Mouse (Mus musculus) forebrain, embryonic 14.5 days (tissue): ENCODE results near the gene Il20rb. TPM values are rescaled to one million over a fixed set of nuclear protein-coding genes. Genes with fewer than 3 reads are reported as not detected.
A peak's percentile ranks its signal among the peaks of the same experiment; 100 is the strongest.

Experiments used
- ATAC-seq: fragments of 200-750 bp; cut with Nextera tagmentation; 2 replicates; pipeline ENCODE4 v1.8.0; 2017; ENCODE audit warnings: mild to moderate bottlenecking, moderate library complexity
- DNase-seq: peaks from one replicate; pipeline ENCODE4 v3.0.0-alpha.2; 2015; ENCODE audit warnings: low spot score
- H3K27ac ChIP-seq: fragments of 300-500 bp; sonication (generic); 2 replicates; pipeline ENCODE4 v1.5.1; 2014; ENCODE audit warnings: low read depth, mild to moderate bottlenecking, control low read depth, low read length, moderate library complexity
- H3K27me3 ChIP-seq: fragments of 300-500 bp; sonication (generic); replicated peaks from 2 replicates; pipeline ENCODE4 v1.6.1; 2014; ENCODE audit warnings: low read length, control low read depth, mixed read lengths; ENCODE audit not compliant: control insufficient read depth, insufficient read depth
- H3K36me3 ChIP-seq: fragments of 300-500 bp; sonication (generic); 2 replicates; pipeline ENCODE4 v1.6.1; 2014; ENCODE audit warnings: low read length, control low read depth; ENCODE audit not compliant: control insufficient read depth, insufficient read depth
- H3K4me1 ChIP-seq: fragments of 300-500 bp; sonication (generic); 2 replicates; pipeline ENCODE4 v1.6.1; 2014; ENCODE audit warnings: antibody characterized with exemption, low read length, control low read depth; ENCODE audit not compliant: control insufficient read depth, insufficient read depth
- H3K4me2 ChIP-seq: fragments of 300-500 bp; sonication (generic); 2 replicates; pipeline ENCODE4 v1.6.1; 2014; ENCODE audit warnings: mild to moderate bottlenecking, control low read depth, low read length
- H3K4me3 ChIP-seq: fragments of 300-500 bp; sonication (generic); 2 replicates; pipeline ENCODE4 v1.5.1; 2014; ENCODE audit warnings: low read depth, low read length, control low read depth
- H3K9ac ChIP-seq: fragments of 300-500 bp; sonication (generic); 2 replicates; pipeline ENCODE4 v1.6.1; 2014; ENCODE audit warnings: mild to moderate bottlenecking, low read length, control low read depth, moderate library complexity
- H3K9me3 ChIP-seq: fragments of 300-500 bp; sonication (generic); replicated peaks from 2 replicates; pipeline ENCODE4 v1.6.1; 2016; ENCODE audit warnings: low read length, control low read depth, mixed read lengths; ENCODE audit not compliant: control insufficient read depth
- WGBS: fragments of 180-500 bp; shearing (Covaris S2); extraction: QIAGEN DNeasy Blood & Tissue Kit; methylation state at CpG from one replicate; pipeline ENCODE4 v1.1.7; 2014; 5-methylcytosine and 5-hydroxymethylcytosine counted together
- polyA plus RNA-seq: library from polyadenylated mRNA; unstranded; fragments of >200 nt; fragmentation: Nextera tagmentation; extraction: Ambion mirVana; gene quantifications from 2 replicates; pipeline ENCODE4 v1.2.1, GENCODE M21; 2014

Il20rb gene
- polyA plus RNA-seq, 1 experiment from 2014 or later = 0.50 TPM

- Histone ChIP-seq H3K27ac (no peak overlapping the region), H3K9me3 (no peaks in the 10 kb centered on the region), H3K4me2 (no peak overlapping the region), H3K9ac (no peak overlapping the region), H3K27me3 (no peaks in the 10 kb centered on the region), H3K4me3 (no peak overlapping the region), H3K36me3 (peaks cover 4% of the 10 kb centered on the region; the same call in 1 of the 2 replicates), H3K4me1 (0 out of 2 replicates have a peak, but pooled peaks cover 5% of the 10 kb centered on the region)
- WGBS = 61% methylated on average over 3 of the region's 3 CpGs
- no peak for ATAC-seq
- DNase-seq = peak; percentile 34
Measured at GRCm38 (mm10) chr9:100466743-100467142, 19.8 kb downstream of the Il20rb start.

- H3K4me3 ChIP-seq = no peak overlapping the region
- 93% methylated on average over 9 of the region's 9 CpGs for WGBS
Measured at GRCm38 (mm10) chr9:100465988-100466387, 20.6 kb downstream of the Il20rb start.

GRCm38 (mm10) chr9:100465380-100465779 lies 21.2 kb downstream of the Il20rb start:
- 0 out of 2 replicates have a peak, but pooled peaks cover 5% of the 10 kb centered on the region for H3K4me1 ChIP-seq
- WGBS = 94% methylated on average over 5 of the region's 5 CpGs

More at GRCm38 (mm10) chr9:100465988-100466387, 20.6 kb downstream of the Il20rb start:
- 0 out of 2 replicates have a peak, but pooled peaks cover 5% of the 10 kb centered on the region for H3K4me1 ChIP-seq
- no peak overlapping the region for H3K4me2 ChIP-seq
- DNase-seq (no peak), ATAC-seq (no peak)
- peaks cover 4% of the 10 kb centered on the region; the same call in 1 of the 2 replicates for H3K36me3 ChIP-seq
- no peak overlapping the region for H3K27ac ChIP-seq
- no peaks in the 10 kb centered on the region for H3K27me3 ChIP-seq
- no peaks in the 10 kb centered on the region for H3K9me3 ChIP-seq
- H3K9ac ChIP-seq = no peak overlapping the region

GRCm38 (mm10) chr9:100463771-100464170 lies 22.8 kb downstream of the Il20rb start:
- Histone ChIP-seq H3K36me3 (peaks cover 4% of the 10 kb centered on the region; the same call in 1 of the 2 replicates), H3K4me3 (no peak overlapping the region), H3K4me2 (no peak overlapping the region), H3K4me1 (0 out of 2 replicates have a peak, but pooled peaks cover 5% of the 10 kb centered on the region), H3K9ac (no peak overlapping the region), H3K27ac (no peak overlapping the region), H3K9me3 (no peaks in the 10 kb centered on the region), H3K27me3 (no peaks in the 10 kb centered on the region)
- ATAC-seq (no peak), DNase-seq (no peak)
- WGBS = 93% methylated on average over 2 of the region's 2 CpGs

More at GRCm38 (mm10) chr9:100465380-100465779, 21.2 kb downstream of the Il20rb start:
- no peak overlapping the region for H3K4me2 ChIP-seq
- H3K4me3 ChIP-seq = no peak overlapping the region
- ATAC-seq (no peak), DNase-seq (no peak)
- H3K9ac ChIP-seq = no peak overlapping the region
- H3K27me3 ChIP-seq = no peaks in the 10 kb centered on the region
- H3K27ac ChIP-seq = no peak overlapping the region
- H3K9me3 ChIP-seq = no peaks in the 10 kb centered on the region
- peaks cover 4% of the 10 kb centered on the region; the same call in 1 of the 2 replicates for H3K36me3 ChIP-seq

GRCm38 (mm10) chr9:100462098-100462497 lies 24.5 kb downstream of the Il20rb start:
- no peak for DNase-seq
- H3K4me2 ChIP-seq = no peak overlapping the region
- no peak overlapping the region for H3K9ac ChIP-seq
- H3K9me3 ChIP-seq = no peaks in the 10 kb centered on the region
- peaks cover 4% of the 10 kb centered on the region; the same call in 1 of the 2 replicates for H3K36me3 ChIP-seq
- H3K27me3 ChIP-seq = no peaks in the 10 kb centered on the region
- no peak overlapping the region for H3K4me3 ChIP-seq
- no peak for ATAC-seq
- 94% methylated on average over 4 of the region's 4 CpGs for WGBS
- 0 out of 2 replicates have a peak overlapping the region, but pooled peaks have one; percentile 15 for H3K27ac ChIP-seq
- 0 out of 2 replicates have a peak, but pooled peaks cover under 1% of the 10 kb centered on the region for H3K4me1 ChIP-seq

GRCm38 (mm10) chr9:100461671-100462070 lies 24.9 kb downstream of the Il20rb start:
- Histone ChIP-seq H3K9me3 (no peaks in the 10 kb centered on the region), H3K4me2 (no peak overlapping the region), H3K4me1 (no peaks in the 10 kb centered on the region), H3K27me3 (no peaks in the 10 kb centered on the region), H3K27ac (peak overlapping the region; percentile 15; the same call in 1 of the 2 replicates), H3K9ac (no peak overlapping the region), H3K36me3 (peaks cover 4% of the 10 kb centered on the region; the same call in 1 of the 2 replicates), H3K4me3 (no peak overlapping the region)
- DNase-seq (peak; percentile 49), ATAC-seq (no peak; the same call in 1 of the 2 replicates)
- WGBS = 63% methylated on average over 9 of the region's 9 CpGs

- Histone ChIP-seq H3K9me3 (no peaks in the 10 kb centered on the region), H3K27me3 (no peaks in the 10 kb centered on the region), H3K27ac (no peak overlapping the region), H3K9ac (no peak overlapping the region), H3K4me2 (no peak overlapping the region), H3K36me3 (no peaks in the 10 kb centered on the region), H3K4me1 (no peaks in the 10 kb centered on the region), H3K4me3 (no peak overlapping the region)
- 97% methylated on average over 9 of the region's 9 CpGs for WGBS
- no peak for ATAC-seq
- no peak for DNase-seq
Measured at GRCm38 (mm10) chr9:100460203-100460602, 26.4 kb downstream of the Il20rb start.

- DNase-seq (no peak), ATAC-seq (no peak)
- H3K27ac ChIP-seq = no peak overlapping the region
- no peak overlapping the region for H3K4me3 ChIP-seq
- H3K9ac ChIP-seq = no peak overlapping the region
- H3K4me2 ChIP-seq = no peak overlapping the region
- no peaks in the 10 kb centered on the region for H3K36me3 ChIP-seq
- no peaks in the 10 kb centered on the region for H3K9me3 ChIP-seq
- no peaks in the 10 kb centered on the region for H3K27me3 ChIP-seq
- 0 out of 2 replicates have a peak, but pooled peaks cover 3% of the 10 kb centered on the region for H3K4me1 ChIP-seq
- WGBS = 91% methylated on average over 17 of the region's 17 CpGs
Measured at GRCm38 (mm10) chr9:100457971-100458681, 28.5 kb downstream of the Il20rb start.

- WGBS = 19% methylated on average over 9 of the region's 9 CpGs
- no peaks in the 10 kb centered on the region for H3K9me3 ChIP-seq
- H3K27ac ChIP-seq = no peak overlapping the region
- H3K27me3 ChIP-seq = no peaks in the 10 kb centered on the region
- DNase-seq = no peak
- 0 out of 2 replicates have a peak, but pooled peaks cover 3% of the 10 kb centered on the region for H3K4me1 ChIP-seq
- no peaks in the 10 kb centered on the region for H3K36me3 ChIP-seq
- peak overlapping the region; percentile 29; the same call in 1 of the 2 replicates for H3K9ac ChIP-seq
- no peak; the same call in 1 of the 2 replicates for ATAC-seq
- peak overlapping the region; percentile 27 for H3K4me3 ChIP-seq
- H3K4me2 ChIP-seq = peak overlapping the region; percentile 51
Measured at GRCm38 (mm10) chr9:100454664-100454993, 32.0 kb downstream of the Il20rb start.
